Mouse (Mus musculus) testis, adult 2 months (tissue): ENCODE results near the gene Taf8. TPM values are rescaled to one million over a fixed set of nuclear protein-coding genes. Genes with fewer than 3 reads are reported as not detected.
A peak's percentile ranks its signal among the peaks of the same experiment; 100 is the strongest.

ENCODE experiments used
- H3K27ac ChIP-seq: fragments of 200-500 bp; 2 replicates; pipeline ENCODE4 v1.5.1; 2012; ENCODE audit warnings: low read depth, low read length; ENCODE audit not compliant: control insufficient read depth, insufficient read depth
- H3K27me3 ChIP-seq: fragments of 200-500 bp; 2 replicates; pipeline ENCODE4 v1.6.1; 2012; ENCODE audit warnings: mild to moderate bottlenecking, low read length, moderate library complexity; ENCODE audit not compliant: control insufficient read depth, insufficient read depth
- H3K36me3 ChIP-seq: fragments of 200-500 bp; 2 replicates; pipeline ENCODE4 v1.6.1; 2012; ENCODE audit warnings: mild to moderate bottlenecking, low read length; ENCODE audit not compliant: control insufficient read depth, insufficient read depth
- H3K4me1 ChIP-seq: fragments of 200-500 bp; 2 replicates; pipeline ENCODE4 v1.6.1; 2012; ENCODE audit warnings: low read length; ENCODE audit not compliant: control insufficient read depth, insufficient read depth
- H3K4me3 ChIP-seq: fragments of 200-500 bp; 2 replicates; pipeline ENCODE4 v1.5.1; 2012; ENCODE audit warnings: low read depth, mild to moderate bottlenecking, low read length, moderate library complexity, mixed read lengths; ENCODE audit not compliant: control insufficient read depth
- CTCF ChIP-seq: fragments of 200-500 bp; IDR thresholded peaks from 2 replicates; pipeline ENCODE4 v1.5.1; 2012; ENCODE audit warnings: low read depth, mild to moderate bottlenecking, inconsistent platforms, low read length, moderate library complexity; ENCODE audit not compliant: control insufficient read depth, insufficient read depth, insufficient replicate concordance
- POLR2A ChIP-seq: fragments of 200-500 bp; IDR thresholded peaks from 2 replicates; pipeline ENCODE4 v1.6.1; 2012; ENCODE audit warnings: low read depth, mild to moderate bottlenecking, inconsistent platforms, low read length, moderate library complexity; ENCODE audit not compliant: control insufficient read depth
- polyA plus RNA-seq: library from polyadenylated mRNA; depleted of rRNA; stranded (reverse); fragments of >200 nt; gene quantifications from 2 replicates; pipeline ENCODE4 v1.2.3, GENCODE M21; 2012

Gene Taf8
- polyA plus RNA-seq, 1 experiment, result 15.3 TPM

DNA sequence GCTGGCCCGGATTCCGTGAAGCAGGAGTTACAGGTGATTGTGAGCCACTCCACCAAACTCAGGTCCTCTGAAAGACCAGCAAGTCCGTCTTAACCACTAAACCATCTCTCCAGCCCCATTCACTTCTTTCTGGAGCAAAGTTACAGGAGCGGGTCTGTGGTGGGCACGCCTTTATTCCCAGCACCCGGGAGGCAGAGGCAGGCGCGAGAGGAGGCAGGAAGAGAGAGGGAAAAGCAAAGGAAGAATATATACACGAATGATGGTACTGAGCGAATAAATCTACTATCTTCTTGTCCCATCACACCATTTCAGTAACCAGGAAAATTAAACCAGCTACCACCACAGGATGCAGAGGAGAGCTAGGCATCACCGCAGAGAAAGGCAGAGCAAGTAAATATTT lies 561 bp downstream of the Taf8 start:
- Histone ChIP-seq H3K4me3 (peak overlapping the region; percentile 95), H3K4me1 (peaks cover 20% of the 10 kb centered on the region), H3K27ac (peak overlapping the region; percentile 95; the same call in 1 of the 2 replicates), H3K27me3 (no peaks in the 10 kb centered on the region), H3K36me3 (peaks cover 3% of the 10 kb centered on the region; the same call in 1 of the 2 replicates)
- no peak for TF ChIP-seq CTCF
- no peak for TF ChIP-seq POLR2A

DNA sequence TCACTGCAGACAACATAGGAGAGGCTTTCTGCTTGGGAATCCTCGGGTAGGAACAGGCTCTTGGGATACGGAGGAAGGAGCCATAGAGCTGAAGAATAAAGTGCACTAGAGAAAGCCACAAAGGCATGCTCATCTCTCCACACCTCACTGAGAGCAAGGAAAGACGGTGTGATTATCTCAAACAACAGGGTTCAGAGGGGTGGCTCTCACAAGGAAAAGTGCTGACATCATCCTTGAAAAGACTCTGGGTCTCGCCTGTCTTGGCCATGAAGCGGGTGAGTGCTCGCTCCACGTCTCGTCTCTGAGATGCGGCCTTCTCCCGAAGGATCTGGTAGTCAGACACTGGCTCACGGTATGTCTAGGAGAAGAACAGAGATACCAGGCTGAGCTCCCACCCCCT lies 8.0 kb downstream of the Taf8 start:
- Histone ChIP-seq H3K27ac (no peak overlapping the region), H3K4me1 (no peaks in the 10 kb centered on the region), H3K4me3 (no peak overlapping the region), H3K36me3 (peaks cover 9% of the 10 kb centered on the region; the same call in 1 of the 2 replicates), H3K27me3 (no peaks in the 10 kb centered on the region)
- TF ChIP-seq CTCF (no peak), POLR2A (no peak)

- Histone ChIP-seq H3K4me1 (no peaks in the 10 kb centered on the region), H3K27me3 (no peaks in the 10 kb centered on the region), H3K36me3 (peaks cover 9% of the 10 kb centered on the region; the same call in 1 of the 2 replicates), H3K27ac (no peak overlapping the region), H3K4me3 (no peak overlapping the region)
- no peak for TF ChIP-seq CTCF
- TF ChIP-seq POLR2A, result no peak
These were observed 8.4 kb downstream of the Taf8 start for GRCm38 (mm10) chr17:47493653-47494052.

DNA sequence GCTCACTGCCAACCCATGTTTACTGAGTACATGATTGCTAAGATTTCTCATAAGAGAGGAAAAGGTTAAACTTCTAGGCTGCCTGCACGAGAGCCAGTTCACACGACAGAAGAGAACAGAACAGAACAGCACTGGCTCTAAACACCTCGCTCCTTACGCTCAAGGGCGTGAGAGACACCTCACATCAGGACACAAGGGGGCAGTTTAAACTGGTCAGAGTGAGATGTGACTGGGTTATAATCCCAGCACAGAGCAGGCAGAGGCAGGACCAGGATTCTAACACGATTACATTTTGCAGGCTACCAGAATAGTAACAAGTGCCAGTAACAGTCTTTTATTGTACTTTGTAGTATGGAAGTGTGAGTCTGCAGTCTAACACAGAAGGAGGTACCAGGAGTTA lies 9.4 kb downstream of the Taf8 start:
- no peaks in the 10 kb centered on the region for H3K27me3 ChIP-seq
- H3K27ac ChIP-seq, result no peak overlapping the region
- no peak for TF ChIP-seq POLR2A
- no peak for TF ChIP-seq CTCF
- no peaks in the 10 kb centered on the region for H3K4me1 ChIP-seq
- H3K4me3 ChIP-seq, result no peak overlapping the region
- H3K36me3 ChIP-seq, result peaks cover 7% of the 10 kb centered on the region

DNA sequence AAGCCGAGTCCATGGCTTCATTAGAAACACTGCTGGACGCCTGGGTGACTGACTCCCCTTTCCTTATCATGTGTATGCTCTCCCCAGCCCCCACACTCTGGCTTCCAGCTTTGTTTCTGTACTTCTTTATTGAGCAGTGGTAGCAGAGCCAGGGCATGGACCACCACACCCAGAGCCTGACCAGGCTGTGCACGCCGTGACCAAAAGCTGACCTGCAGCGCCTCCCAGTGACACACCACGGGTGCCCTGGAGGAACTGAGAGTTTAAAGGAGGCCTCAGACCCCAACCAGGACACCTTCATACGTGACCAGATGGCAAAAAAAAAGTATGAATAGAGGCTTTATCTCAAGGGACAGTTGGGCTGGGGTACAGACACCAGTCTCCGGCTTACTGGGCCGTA lies 11.3 kb downstream of the Taf8 start:
- Histone ChIP-seq H3K36me3 (peaks cover 6% of the 10 kb centered on the region), H3K27me3 (no peaks in the 10 kb centered on the region), H3K4me3 (no peak overlapping the region), H3K27ac (no peak overlapping the region), H3K4me1 (no peaks in the 10 kb centered on the region)
- TF ChIP-seq POLR2A, result no peak
- TF ChIP-seq CTCF, result no peak

DNA sequence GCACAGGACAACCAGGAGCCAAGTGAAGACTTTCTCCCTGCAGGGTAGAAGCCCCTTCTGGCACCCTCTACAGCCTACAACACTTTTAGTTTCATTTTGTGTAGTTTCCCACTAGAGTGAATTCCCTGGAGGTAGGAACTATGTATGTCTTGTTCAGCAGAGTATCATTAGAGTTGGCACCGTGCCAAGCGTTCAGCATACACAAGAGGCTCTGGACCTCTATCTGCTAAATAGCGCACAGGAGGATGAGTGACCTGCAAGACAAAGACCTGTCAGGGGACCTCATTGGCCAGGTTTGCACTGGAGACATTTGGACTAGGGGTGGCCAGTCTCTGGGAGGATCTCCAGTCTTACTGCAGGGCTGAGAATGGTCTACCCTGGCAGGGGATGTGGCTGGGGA lies 16.3 kb downstream of the Taf8 start:
- Histone ChIP-seq H3K4me1 (peaks cover 5% of the 10 kb centered on the region), H3K36me3 (peaks cover 1% of the 10 kb centered on the region), H3K4me3 (no peak overlapping the region), H3K27ac (no peak overlapping the region), H3K27me3 (no peaks in the 10 kb centered on the region)
- TF ChIP-seq POLR2A (no peak), CTCF (no peak)

DNA sequence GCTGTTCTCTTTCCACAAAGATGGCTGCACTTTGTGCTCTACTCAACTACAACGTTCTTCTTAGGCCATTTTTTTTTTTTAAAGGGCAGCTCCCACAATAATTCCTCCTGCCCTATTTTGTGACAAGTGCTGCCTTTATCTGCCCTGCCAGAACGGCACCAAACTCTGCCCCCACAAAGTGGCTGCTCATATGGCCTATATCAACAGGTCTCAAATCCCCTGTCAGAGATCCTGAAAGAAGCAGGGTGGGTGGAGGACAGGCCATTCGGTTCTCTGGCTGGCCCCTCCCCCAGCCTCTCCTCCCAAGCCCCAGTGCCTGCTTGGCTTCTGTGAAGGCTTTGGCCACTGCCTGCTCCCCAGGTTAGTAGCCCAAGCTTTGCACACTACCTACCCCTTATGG lies 17.1 kb downstream of the Taf8 start:
- no peak overlapping the region for H3K4me3 ChIP-seq
- no peaks in the 10 kb centered on the region for H3K27me3 ChIP-seq
- TF ChIP-seq POLR2A (no peak), CTCF (no peak)
- peaks cover 1% of the 10 kb centered on the region for H3K36me3 ChIP-seq
- H3K4me1 ChIP-seq, result peaks cover 5% of the 10 kb centered on the region
- no peak overlapping the region for H3K27ac ChIP-seq
